Mouse (Mus musculus) hindbrain, postnatal 0 days (tissue): Measurements from ENCODE around the gene Rasgef1b. TPM values are rescaled to one million over a fixed set of nuclear protein-coding genes. Genes with fewer than 3 reads are reported as not detected.

Experiments
- ATAC-seq: fragments of 200-750 bp; cut with Nextera tagmentation; 2 replicates; pipeline ENCODE4 v1.8.0; 2017; ENCODE audit warnings: mild to moderate bottlenecking, moderate TSS enrichment, moderate library complexity
- DNase-seq: peaks from one replicate; pipeline ENCODE4 v3.0.0-alpha.2; 2015; ENCODE audit warnings: low spot score
- H3K27ac ChIP-seq: fragments of 300-500 bp; sonication (generic); 2 replicates; pipeline ENCODE4 v1.5.1; 2014; ENCODE audit warnings: mild to moderate bottlenecking
- H3K27me3 ChIP-seq: fragments of 300-500 bp; sonication (generic); 2 replicates; pipeline ENCODE4 v1.6.1; 2014; ENCODE audit warnings: low read length, mixed read lengths; ENCODE audit not compliant: insufficient read depth
- H3K36me3 ChIP-seq: fragments of 300-500 bp; sonication (generic); 2 replicates; pipeline ENCODE4 v1.6.1; 2014; ENCODE audit warnings: low read length, mixed read lengths; ENCODE audit not compliant: insufficient read depth
- H3K4me1 ChIP-seq: fragments of 300-500 bp; sonication (generic); 2 replicates; pipeline ENCODE4 v1.6.1; 2014; ENCODE audit warnings: antibody characterized with exemption, low read length, mixed read lengths; ENCODE audit not compliant: insufficient read depth
- H3K4me2 ChIP-seq: fragments of 300-500 bp; sonication (generic); 2 replicates; pipeline ENCODE4 v1.6.1; 2014; ENCODE audit warnings: low read depth, mild to moderate bottlenecking, low read length, moderate library complexity, mixed read lengths
- H3K4me3 ChIP-seq: fragments of 300-500 bp; sonication (generic); 2 replicates; pipeline ENCODE4 v1.5.1; 2014; ENCODE audit warnings: low read length
- H3K9ac ChIP-seq: fragments of 300-500 bp; sonication (generic); replicated peaks from 2 replicates; pipeline ENCODE4 v1.6.1; 2014; ENCODE audit warnings: mild to moderate bottlenecking, low read length, moderate library complexity, mixed read lengths
- H3K9me3 ChIP-seq: fragments of 300-500 bp; sonication (generic); 2 replicates; pipeline ENCODE4 v1.6.1; 2016; ENCODE audit warnings: low read length, mixed read lengths
- CTCF ChIP-seq: IDR thresholded peaks from 2 replicates; pipeline ENCODE4 v1.5.1; 2016; ENCODE audit warnings: antibody characterized with exemption, control low read depth, low read depth
- WGBS: fragments of 180-500 bp; shearing (Covaris S2); extraction: QIAGEN DNeasy Blood & Tissue Kit; methylation state at CpG from one replicate; pipeline ENCODE4 v1.1.7; 2014; 5-methylcytosine and 5-hydroxymethylcytosine counted together
- polyA plus RNA-seq: library from polyadenylated mRNA; unstranded; fragments of >200 nt; fragmentation: Nextera tagmentation; extraction: Ambion mirVana; gene quantifications from 2 replicates; pipeline ENCODE4 v1.2.1, GENCODE M21; 2015
- total RNA-seq: library from RNA; depleted of rRNA; stranded (reverse); fragments of >200 nt; gene quantifications from 2 replicates; pipeline ENCODE4 v1.2.3, GENCODE M21; 2014

Gene Rasgef1b
- total and polyA plus RNA-seq, 2 experiments from 2014 or later: 32.0 to 39.9 TPM

DNA sequence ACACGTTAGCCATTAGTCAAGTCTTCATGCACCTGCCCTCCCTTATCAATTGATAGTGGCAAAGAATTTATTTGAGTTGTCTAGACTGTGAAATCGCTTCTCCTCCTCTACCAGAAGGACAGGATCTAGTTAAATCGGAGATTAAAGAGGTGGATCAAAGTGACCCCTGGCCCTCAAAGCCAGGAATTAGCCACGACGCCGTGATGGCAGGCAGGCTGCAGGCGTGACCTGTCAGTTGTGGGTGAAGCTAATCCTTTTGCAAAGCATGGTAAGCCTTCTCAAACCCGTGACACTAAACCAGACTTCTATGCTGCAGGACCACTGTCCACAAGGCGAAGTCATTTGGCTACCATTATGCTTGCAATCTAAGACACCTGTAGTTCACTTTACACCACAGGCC is 170.6 kb downstream of the Rasgef1b start:
- WGBS: 62% methylated on average over 9 of the region's 9 CpGs
- Histone ChIP-seq H3K4me1 (no peaks in the 10 kb centered on the region), H3K27me3 (no peaks in the 10 kb centered on the region), H3K4me2 (no peak overlapping the region), H3K4me3 (no peak overlapping the region), H3K9ac (no peak overlapping the region), H3K9me3 (no peaks in the 10 kb centered on the region), H3K36me3 (no peaks in the 10 kb centered on the region), H3K27ac (no peak overlapping the region)
- no peak for DNase-seq
- no peak for TF ChIP-seq CTCF
- ATAC-seq: no peak

DNA sequence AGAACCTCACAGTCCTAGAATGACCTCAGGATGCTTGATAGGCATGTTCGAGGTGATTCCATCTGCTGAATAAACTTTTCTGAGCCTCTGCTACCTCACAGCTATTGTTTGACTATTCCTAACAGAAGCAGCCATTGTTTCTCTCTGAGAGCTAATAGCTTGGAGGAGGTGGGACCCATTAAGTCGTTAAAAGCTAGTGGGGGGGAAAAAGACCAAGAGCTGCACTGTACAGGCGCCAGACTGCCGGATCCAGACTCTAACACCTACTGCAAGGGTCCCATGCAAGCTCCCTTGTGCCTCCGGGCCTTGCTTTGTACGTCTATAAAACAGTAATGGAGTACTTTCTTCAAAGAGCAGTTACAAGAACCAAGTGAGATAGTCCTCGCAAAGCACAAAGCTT is 176.2 kb downstream of the Rasgef1b start:
- ATAC-seq (no peak), DNase-seq (no peak)
- Histone ChIP-seq H3K4me2 (no peak overlapping the region), H3K36me3 (no peaks in the 10 kb centered on the region), H3K4me1 (no peaks in the 10 kb centered on the region), H3K27ac (no peak overlapping the region), H3K9ac (no peak overlapping the region), H3K4me3 (no peak overlapping the region), H3K9me3 (no peaks in the 10 kb centered on the region), H3K27me3 (no peaks in the 10 kb centered on the region)
- 58% methylated on average over 7 of the region's 7 CpGs for WGBS
- no peak for TF ChIP-seq CTCF

DNA sequence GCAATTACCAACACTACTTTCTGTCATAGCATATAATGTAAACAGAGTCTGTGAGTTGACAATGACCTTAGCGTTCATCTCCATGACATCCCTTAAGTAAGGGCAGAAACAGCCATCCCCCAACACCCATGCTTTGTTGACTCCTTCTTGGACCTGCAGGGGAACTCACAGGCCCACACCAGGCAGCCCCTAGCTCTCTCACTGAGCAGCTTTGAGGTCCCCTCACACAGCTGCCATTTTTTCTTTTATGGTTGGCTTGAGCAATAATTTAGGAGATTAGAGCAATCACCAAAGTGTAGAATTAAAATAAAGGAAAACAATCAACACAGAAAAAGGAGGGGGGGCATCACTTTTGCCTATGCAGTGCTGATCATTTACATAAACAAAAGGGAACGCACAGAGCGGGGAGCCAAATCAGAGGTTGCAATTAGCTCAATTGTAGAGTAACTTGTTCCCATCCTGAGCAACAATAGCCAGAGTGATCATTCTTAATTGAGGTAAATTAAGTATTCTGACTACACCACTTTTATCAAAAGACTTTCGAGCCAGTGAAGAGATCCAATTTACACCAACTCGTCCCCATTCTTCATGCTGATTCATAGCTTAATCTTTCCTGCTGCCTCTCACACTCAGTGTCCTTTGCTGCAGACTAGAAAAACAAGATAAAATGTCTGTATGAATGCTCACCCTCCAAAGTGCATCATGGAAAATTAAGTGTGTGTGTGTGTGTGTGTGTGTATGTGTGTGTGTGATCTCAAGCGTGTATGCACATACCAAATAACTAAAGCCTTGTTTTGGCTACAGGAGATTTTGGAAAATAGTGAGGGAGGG is 184.0 kb downstream of the Rasgef1b start:
- ATAC-seq (no peak), DNase-seq (no peak)
- Histone ChIP-seq H3K4me3 (no peak overlapping the region), H3K9me3 (no peaks in the 10 kb centered on the region), H3K4me2 (no peak overlapping the region), H3K36me3 (no peaks in the 10 kb centered on the region), H3K27me3 (no peaks in the 10 kb centered on the region), H3K27ac (no peak overlapping the region), H3K9ac (no peak overlapping the region), H3K4me1 (peaks cover 7% of the 10 kb centered on the region; the same call in 1 of the 2 replicates)
- 53% methylated on average over 6 of the region's 6 CpGs for WGBS
- TF ChIP-seq CTCF: no peak

- no peaks in the 10 kb centered on the region for H3K9me3 ChIP-seq
- DNase-seq (no peak), ATAC-seq (no peak)
- no peak overlapping the region for H3K27ac ChIP-seq
- no peak overlapping the region for H3K4me2 ChIP-seq
- H3K9ac ChIP-seq: no peak overlapping the region
- H3K4me1 ChIP-seq: peaks cover 7% of the 10 kb centered on the region; the same call in 1 of the 2 replicates
- TF ChIP-seq CTCF: no peak
- 75% methylated on average over 2 of the region's 2 CpGs for WGBS
- H3K27me3 ChIP-seq: no peaks in the 10 kb centered on the region
- H3K4me3 ChIP-seq: no peak overlapping the region
- no peaks in the 10 kb centered on the region for H3K36me3 ChIP-seq
These were observed 186.7 kb downstream of the Rasgef1b start for GRCm38 (mm10) chr5:99541999-99542765.

DNA sequence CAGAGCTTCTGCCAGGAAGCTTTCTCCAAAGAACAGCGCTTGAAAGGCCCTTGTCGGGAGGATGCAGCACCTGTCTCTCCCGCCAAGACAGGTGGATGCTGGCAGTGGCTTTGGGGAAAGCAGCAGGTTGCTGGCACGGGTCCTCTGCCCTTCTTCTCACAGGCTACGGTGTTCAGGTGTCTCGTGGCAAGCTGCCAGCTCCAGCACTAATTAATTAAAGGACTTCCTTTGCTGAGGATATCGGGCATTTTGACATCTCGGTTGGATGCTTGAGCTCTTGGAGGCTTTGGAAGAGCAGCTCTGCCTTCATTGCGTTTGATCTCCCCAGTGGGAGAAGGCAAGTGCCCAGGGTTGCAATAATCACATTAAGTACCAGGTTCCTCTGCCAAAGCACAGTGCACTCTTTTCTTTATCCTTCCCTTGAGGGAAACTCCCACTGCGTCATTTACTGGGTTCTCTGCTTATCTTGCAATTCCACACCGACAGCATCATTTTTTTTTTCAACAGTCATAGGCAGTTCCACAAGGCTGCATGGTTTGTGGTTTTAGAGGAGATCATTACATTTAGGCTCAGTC is 187.5 kb downstream of the Rasgef1b start:
- Histone ChIP-seq H3K4me3 (no peak overlapping the region), H3K9ac (no peak overlapping the region)
- no peak for TF ChIP-seq CTCF

DNA sequence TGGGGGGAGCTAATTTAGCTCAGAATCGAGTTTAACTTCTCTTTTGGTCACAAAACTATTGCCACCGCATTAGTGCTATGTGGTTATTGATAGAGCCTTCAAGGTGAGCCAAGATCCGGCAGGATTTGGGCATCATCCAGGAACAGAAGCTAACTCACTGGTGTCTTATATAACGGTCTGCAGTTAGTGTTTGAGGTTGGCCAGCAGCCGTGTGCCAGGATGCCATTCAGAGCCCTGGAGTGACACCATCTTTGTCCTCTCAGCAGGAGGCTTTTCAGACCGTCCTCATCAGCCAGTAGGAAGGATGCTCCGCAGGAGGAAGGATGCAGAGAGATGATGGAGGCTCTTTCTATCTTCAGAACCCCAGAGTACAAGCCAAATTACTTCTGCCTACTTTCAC is 195.4 kb downstream of the Rasgef1b start:
- DNase-seq (peak; percentile 44), ATAC-seq (no peak)
- H3K4me2 ChIP-seq: no peak overlapping the region
- no peaks in the 10 kb centered on the region for H3K9me3 ChIP-seq
- H3K27ac ChIP-seq: no peak overlapping the region
- no peak for TF ChIP-seq CTCF
- H3K4me3 ChIP-seq: no peak overlapping the region
- no peak overlapping the region for H3K9ac ChIP-seq
- H3K27me3 ChIP-seq: no peaks in the 10 kb centered on the region
- no peaks in the 10 kb centered on the region for H3K4me1 ChIP-seq
- H3K36me3 ChIP-seq: no peaks in the 10 kb centered on the region
- WGBS: 36% methylated on average over 7 of the region's 7 CpGs

More for the DNA sequence above, 187.5 kb downstream of the Rasgef1b start:
- H3K36me3 ChIP-seq: no peaks in the 10 kb centered on the region
- peaks cover 7% of the 10 kb centered on the region; the same call in 1 of the 2 replicates for H3K4me1 ChIP-seq
- 0 out of 2 replicates have a peak overlapping the region, but pooled peaks have one; percentile 7 for H3K27ac ChIP-seq
- ATAC-seq (peak; percentile 60; the same call in 1 of the 2 replicates), DNase-seq (peak; percentile 76)
- H3K4me2 ChIP-seq: no peak overlapping the region
- 32% methylated on average over 11 of the region's 11 CpGs for WGBS
- no peaks in the 10 kb centered on the region for H3K9me3 ChIP-seq
- no peaks in the 10 kb centered on the region for H3K27me3 ChIP-seq
